Mouse (Mus musculus): Measurements from ENCODE around the gene Morn5.

Gene Morn5

GRCm38 (mm10) chr2:36104956-36105741, 55.9 kb downstream of the Morn5 start, which contains the start of gene Lhx6:
Lhx6 (minus strand) TSS chr2:36105408.
- DNase-seq = no peak

- no peak for DNase-seq
Observed at GRCm38 (mm10) chr2:36108615-36109014, 59.4 kb downstream of the Morn5 start.

- DNase-seq = no peak
Observed at GRCm38 (mm10) chr2:36112632-36113031, 63.4 kb downstream of the Morn5 start.

- no peak for DNase-seq
Observed at GRCm38 (mm10) chr2:36126795-36127429, 77.7 kb downstream of the Morn5 start.

- peak; percentile 31 for DNase-seq
Observed at GRCm38 (mm10) chr2:36127973-36128372, 78.7 kb downstream of the Morn5 start.

GRCm38 (mm10) chr2:36129051-36129450, 79.8 kb downstream of the Morn5 start:
- DNase-seq = no peak

Measured in lung, postnatal 36 days (tissue).